Mouse (Mus musculus) T-helper 17 cell (primary cell): ENCODE results near the gene Ptpn13.

Experiments
- in situ Hi-C, 2 experiments: fragments of 300-600 bp; cut with MboI, MseI; formaldehyde crosslinking; loops; 1 replicate in 1 of 2; 2 replicates in 1 of 2; pipeline ENCODE4 v1.15.1; 2025; ENCODE audit warnings: high pct_unique_total_duplicates in 2 of 2

Gene Ptpn13

GRCm38 (mm10) chr5:103592706-103593105, 167.7 kb downstream of the Ptpn13 start:
- in situ Hi-C loops: no loop called here

- in situ Hi-C loops: no loop called here
These were observed 168.6 kb downstream of the Ptpn13 start for GRCm38 (mm10) chr5:103593575-103593974.

- in situ Hi-C loops: no loop called here
These were observed 170.6 kb downstream of the Ptpn13 start for GRCm38 (mm10) chr5:103595394-103596226.

- in situ Hi-C loops: no loop called here
These were observed 171.6 kb downstream of the Ptpn13 start for GRCm38 (mm10) chr5:103596467-103597146.

GRCm38 (mm10) chr5:103597604-103598003, 172.6 kb downstream of the Ptpn13 start:
- in situ Hi-C loops: no loop called here

GRCm38 (mm10) chr5:103598264-103598663, 173.3 kb downstream of the Ptpn13 start:
- in situ Hi-C loops: no loop called here

GRCm38 (mm10) chr5:103598881-103599280, 173.9 kb downstream of the Ptpn13 start:
- in situ Hi-C loops: no loop called here

- in situ Hi-C loops: no loop called here
These were observed 178.3 kb downstream of the Ptpn13 start for GRCm38 (mm10) chr5:103603115-103603893.

GRCm38 (mm10) chr5:103605707-103606106, 180.7 kb downstream of the Ptpn13 start:
- in situ Hi-C loops: no loop called here

GRCm38 (mm10) chr5:103610148-103610547, 185.2 kb downstream of the Ptpn13 start:
- in situ Hi-C loops: no loop called here

- in situ Hi-C loops: no loop called here
These were observed 186.0 kb downstream of the Ptpn13 start for GRCm38 (mm10) chr5:103610856-103611472.

- in situ Hi-C loops: no loop called here
These were observed 187.3 kb downstream of the Ptpn13 start for GRCm38 (mm10) chr5:103612316-103612715.

GRCm38 (mm10) chr5:103614356-103614755, 189.4 kb downstream of the Ptpn13 start:
- in situ Hi-C loops: no loop called here

- in situ Hi-C loops: no loop called here
These were observed 192.2 kb downstream of the Ptpn13 start for GRCm38 (mm10) chr5:103617191-103617590.

- in situ Hi-C loops: loop anchor here in 1 of 2 experiments (10.0 kb wide), 1 partner anchor 806 kb away; no protein-coding TSS in a partner anchor
These were observed 195.4 kb downstream of the Ptpn13 start for GRCm38 (mm10) chr5:103620301-103620973.

- in situ Hi-C loops: loop anchor here in 1 of 2 experiments (10.0 kb wide), 1 partner anchor 808 kb away; no protein-coding TSS in a partner anchor
These were observed 197.3 kb downstream of the Ptpn13 start for GRCm38 (mm10) chr5:103622321-103622720.

- in situ Hi-C loops: loop anchor here in 1 of 2 experiments (10.0 kb wide), 1 partner anchor 810 kb away; no protein-coding TSS in a partner anchor
These were observed 199.8 kb downstream of the Ptpn13 start for GRCm38 (mm10) chr5:103624831-103625230.

- in situ Hi-C loops: loop anchor here in 1 of 2 experiments (10.0 kb wide), 1 partner anchor 814 kb away; no protein-coding TSS in a partner anchor
These were observed 203.5 kb downstream of the Ptpn13 start for GRCm38 (mm10) chr5:103628499-103628898.

- in situ Hi-C loops: loop anchor here in 1 of 2 experiments (10.0 kb wide), 1 partner anchor 814 kb away; no protein-coding TSS in a partner anchor
These were observed 204.2 kb downstream of the Ptpn13 start, which contains the start of gene Slc10a6 for GRCm38 (mm10) chr5:103629111-103629764. Gene Slc10a6 (minus strand): TSS chr5:103629403.
